Mouse (Mus musculus): ENCODE results near the gene Ptprk.

GRCm38 (mm10) chr10:28617203-28617602, 542.6 kb downstream of the Ptprk start:
- TF ChIP-seq CTCF (IDR thresholded peaks at IDR 0.05) (no peak), EP300 (IDR thresholded peaks at IDR 0.05) (no peak)

Data from lung, postnatal 0 days (tissue).